8 mouse cellular contexts compared by ENCODE assay signal in the genomic region with DNA sequence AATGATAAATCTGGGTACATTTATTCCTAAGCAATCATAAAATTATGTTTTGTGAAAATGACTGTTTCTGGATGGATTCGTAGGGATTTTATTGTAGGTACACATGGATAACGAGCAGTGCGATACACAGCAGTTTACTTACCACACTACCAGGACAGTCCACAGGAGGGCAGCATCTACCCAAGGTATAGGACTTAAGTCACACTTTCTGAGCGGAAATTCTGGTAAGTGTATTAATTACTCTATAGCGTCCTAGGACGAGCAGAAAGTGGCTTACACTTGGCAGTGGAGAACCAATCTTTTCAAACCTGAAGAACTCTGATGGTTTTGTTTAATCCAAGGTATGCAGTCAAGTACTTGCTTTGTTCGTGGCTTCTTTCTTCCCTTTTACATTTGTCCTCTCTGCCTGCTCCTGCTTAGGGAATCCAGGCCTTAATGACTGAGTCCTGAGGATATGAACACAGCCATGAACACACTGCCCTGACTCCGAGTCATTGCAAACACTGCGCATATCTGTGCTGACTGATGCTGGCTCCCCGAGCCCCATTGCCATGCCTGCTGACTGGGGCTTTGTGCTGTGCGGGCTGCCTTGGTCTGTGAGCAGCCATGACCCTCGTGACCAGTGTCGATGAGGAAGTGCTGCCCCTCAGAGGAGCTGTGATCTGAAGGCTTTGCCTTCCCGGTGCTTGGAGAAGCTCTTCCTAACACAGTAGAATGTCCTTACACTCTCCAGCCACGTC.
A peak's percentile ranks its signal among the peaks of the same experiment; 100 is the strongest.
DNase-seq lines count a peak whose midpoint lies in the region; ATAC-seq and TF ChIP-seq lines count a peak whose summit lies in the region.

No protein-coding gene starts in this region.

- peak overlapping the region in 1 of 2 experiments; percentile 34; a peak in 2 of 4 replicates for H3K27ac ChIP-seq in heart, embryonic 14.5 days (replicated peaks in 1 of 2; ENCODE audit: control insufficient read depth in 1 of 2, insufficient read depth in 1 of 2, low read depth in 2 of 2, low read length in 2 of 2)
- H3K27ac ChIP-seq in liver, embryonic 11.5 days (ENCODE audit: low read depth, low read length), result peak overlapping the region; percentile 43; the same call in 1 of the 2 replicates

- WGBS in heart, embryonic 14.5 days, result 19% methylated on average over 15 of the region's 15 CpGs
- 11% methylated on average over 15 of the region's 15 CpGs for WGBS in liver, embryonic 11.5 days

- H3K27me3 ChIP-seq in heart, embryonic 14.5 days (ENCODE audit: control insufficient read depth, insufficient read depth, low read length), result no peaks in the 10 kb centered on the region
- H3K27me3 ChIP-seq in liver, embryonic 11.5 days (replicated peaks; ENCODE audit: control insufficient read depth, insufficient read depth, low read length), result no peaks in the 10 kb centered on the region
- H3K27me3 ChIP-seq in myocyte (ENCODE audit: control insufficient read depth, insufficient read depth, insufficient read length), result no peaks in the 10 kb centered on the region
- H3K27me3 ChIP-seq in splenic B cell, adult 2 months (ENCODE audit: control insufficient read depth, insufficient read depth, low read length, poor library complexity, severe bottlenecking), result no peaks in the 10 kb centered on the region

- peak overlapping the region; percentile 6 to 16 for H3K4me3 ChIP-seq in heart, embryonic 14.5 days (ENCODE audit: control insufficient read depth in 1 of 2, insufficient read depth in 1 of 2, low read depth in 1 of 2, low read length in 2 of 2)
- H3K4me3 ChIP-seq in liver, embryonic 11.5 days (ENCODE audit: low read depth, low read length), result peak overlapping the region; percentile 10; the same call in 1 of the 2 replicates
- no peak overlapping the region for H3K4me3 ChIP-seq in myocyte

- H3K4me2 ChIP-seq in heart, embryonic 14.5 days (ENCODE audit: low read length), result peak overlapping the region; percentile 52
- H3K4me2 ChIP-seq in liver, embryonic 11.5 days, result peak overlapping the region; percentile 52
- peak overlapping the region; percentile 50 for H3K4me2 ChIP-seq in myocyte (ENCODE audit: low read depth)

- no peak overlapping the region for H3ac ChIP-seq in myocyte (ENCODE audit: control insufficient read depth, insufficient read length)

- ATAC-seq in heart, embryonic 14.5 days (ENCODE audit: insufficient number of reproducible peaks, insufficient read depth, low FRiP score, low read depth), result peak; percentile 59; the same call in 1 of the 2 replicates
- ATAC-seq in liver, embryonic 11.5 days (replicated peaks; ENCODE audit: low FRiP score), result peak; percentile 62

- H3K9me3 ChIP-seq in heart, embryonic 14.5 days (ENCODE audit: control insufficient read depth, low read length), result peaks cover 4% of the 10 kb centered on the region; the same call in 1 of the 2 replicates
- H3K9me3 ChIP-seq in liver, embryonic 11.5 days (ENCODE audit: control insufficient read depth, low read length), result no peaks in the 10 kb centered on the region

- H3K79me2 ChIP-seq in myocyte (ENCODE audit: control insufficient read depth, insufficient read depth), result no peaks in the 10 kb centered on the region

- peak; percentile 55 to 76 for DNase-seq in CD8-positive naive resting alpha-beta T cell, adult 2 months (ENCODE audit: low read depth in 2 of 2, low spot score in 2 of 2)
- peak; percentile 91 for DNase-seq in c-Kit-positive CD71-negative TER-119-negative erythroid progenitor cells, embryonic 14.5 days (ENCODE audit: low read depth)
- DNase-seq in fibroblast of lung, adult 2 months (ENCODE audit: low read depth), result peak; percentile 58
- DNase-seq in kidney, postnatal 10 days, result peak; percentile 95
- DNase-seq in liver, embryonic 11.5 days (ENCODE audit: low spot score), result peak; percentile 72
- peak; percentile 89 for DNase-seq in splenic B cell, adult 2 months (ENCODE audit: low read depth, low spot score)

- H3K4me1 ChIP-seq in heart, embryonic 14.5 days (ENCODE audit: control insufficient read depth in 2 of 2, insufficient read depth in 2 of 2, low read length in 2 of 2), result 0 out of 4 replicates have a peak, but pooled peaks cover 0 to 3% of the 10 kb centered on the region in 2 experiments
- H3K4me1 ChIP-seq in liver, embryonic 11.5 days (replicated peaks; ENCODE audit: control insufficient read depth, insufficient read depth, low read length), result peaks cover 4% of the 10 kb centered on the region; the same call in 1 of the 2 replicates

- H3K36me3 ChIP-seq in heart, embryonic 14.5 days (ENCODE audit: control insufficient read depth, insufficient read depth, low read length), result no peaks in the 10 kb centered on the region
- H3K36me3 ChIP-seq in liver, embryonic 11.5 days (ENCODE audit: control insufficient read depth, insufficient read depth, low read length), result no peaks in the 10 kb centered on the region
- H3K36me3 ChIP-seq in myocyte (ENCODE audit: control insufficient read depth, insufficient read depth), result no peaks in the 10 kb centered on the region
- no peaks in the 10 kb centered on the region for H3K36me3 ChIP-seq in splenic B cell, adult 2 months (ENCODE audit: control insufficient read depth, insufficient read depth, low read length, poor library complexity, severe bottlenecking)

- no peak for TF ChIP-seq POLR2A in myocyte (IDR thresholded peaks at IDR 0.05; ENCODE audit: insufficient read length, low read depth)

- H3K9ac ChIP-seq in heart, embryonic 14.5 days (ENCODE audit: low read length), result peak overlapping the region; percentile 35
- peak overlapping the region; percentile 30; the same call in 1 of the 2 replicates for H3K9ac ChIP-seq in liver, embryonic 11.5 days (ENCODE audit: low read depth, low read length)

TF ChIP-seq in myocyte, 11 proteins besides CTCF, POLR2A, EP300 and RAD21:
- TF ChIP-seq USF1 (IDR thresholded peaks at IDR 0.05; ENCODE audit: low read depth) (no peak), MYOG (IDR thresholded peaks at IDR 0.05; ENCODE audit: control insufficient read depth in 1 of 3, insufficient read depth in 1 of 3, insufficient read length in 2 of 3, low read depth in 2 of 3) (no peak), SRF (IDR thresholded peaks at IDR 0.05; ENCODE audit: control insufficient read depth, insufficient read length, low read depth) (no peak), REST (IDR thresholded peaks at IDR 0.05; ENCODE audit: insufficient read depth, insufficient read length) (no peak), E2F4 (IDR thresholded peaks at IDR 0.05; ENCODE audit: insufficient read depth) (no peak), MAX (IDR thresholded peaks at IDR 0.05; ENCODE audit: low read depth) (no peak), CEBPB (IDR thresholded peaks at IDR 0.05; ENCODE audit: insufficient read depth, poor library complexity, severe bottlenecking) (no peak)
